Mouse (Mus musculus): Measurements from ENCODE around the gene Unc79.

DNA sequence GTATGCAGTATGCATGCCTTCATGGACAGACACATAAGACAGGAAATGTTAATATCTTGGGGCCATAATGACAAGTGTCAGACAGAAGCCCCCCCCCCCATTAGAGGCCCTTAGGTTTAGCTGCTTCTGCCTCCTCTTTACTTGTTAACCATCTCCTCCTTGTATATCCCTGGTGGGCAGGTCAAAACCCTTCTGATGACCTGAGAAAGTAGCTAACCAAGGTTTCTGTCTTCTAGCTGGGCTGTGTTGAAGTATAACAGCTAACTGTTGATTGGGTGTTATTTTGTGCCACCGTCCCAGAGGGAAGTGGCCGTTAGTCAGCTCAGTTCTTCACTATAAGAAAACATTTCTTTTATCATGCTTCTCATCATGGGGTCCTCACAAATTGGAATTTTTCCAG, 154.4 kb downstream of the Unc79 start:
- TF ChIP-seq CTCF (IDR thresholded peaks at IDR 0.05; ENCODE audit: low read depth, low read length) = no peak
- TF ChIP-seq POLR2AphosphoS5 (IDR thresholded peaks at IDR 0.05; ENCODE audit: insufficient replicate concordance, low read depth, low read length) = no peak
- TF ChIP-seq GATA1 (IDR thresholded peaks at IDR 0.05; ENCODE audit: borderline replicate concordance, low read length) = no peak
